Mouse (Mus musculus) bone marrow macrophage, adult 2 months (primary cell): Measurements from ENCODE around the gene Ccsap.

Experiments
- CTCF ChIP-seq: IDR thresholded peaks from 2 replicates; pipeline ENCODE4 v1.5.1; 2012; ENCODE audit warnings: low read depth, mild to moderate bottlenecking, low read length, moderate library complexity
- POLR2A ChIP-seq: IDR thresholded peaks from 2 replicates; pipeline ENCODE4 v1.6.1; 2012; ENCODE audit warnings: mild to moderate bottlenecking, low read depth, low read length, borderline replicate concordance

DNA sequence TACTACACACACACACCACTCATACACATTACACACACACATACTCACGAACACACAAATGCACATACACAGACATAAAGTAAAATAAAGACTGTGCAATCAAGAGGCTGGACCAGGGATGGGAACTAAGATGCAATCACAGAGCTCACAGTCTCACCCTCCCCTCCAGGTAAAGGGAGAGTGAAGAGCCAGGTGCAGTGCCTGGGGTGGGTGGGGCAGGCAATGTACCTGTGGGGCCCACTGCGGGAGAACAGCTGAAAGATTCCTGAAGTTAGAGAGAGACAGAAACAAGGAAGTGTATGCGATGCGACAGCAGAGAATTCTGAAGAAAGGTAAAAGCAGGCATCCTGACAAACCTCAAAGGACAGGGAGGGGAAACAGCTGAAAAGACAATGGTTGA is 65.2 kb downstream of the Ccsap start:
- TF ChIP-seq CTCF: no peak
- no peak for TF ChIP-seq POLR2A
